Mouse (Mus musculus) G1E (cell line): ENCODE results near the gene Klk5. TPM values are rescaled to one million over a fixed set of nuclear protein-coding genes. Genes with fewer than 3 reads are reported as not detected.

ENCODE experiments used
- ATAC-seq: 2 replicates; pipeline ENCODE4 v1.8.0; 2016; ENCODE audit warnings: mild to moderate bottlenecking; ENCODE audit not compliant: insufficient number of reproducible peaks, poor library complexity, low FRiP score, severe bottlenecking; ENCODE audit errors: extremely low read depth
- DNase-seq: peaks from one replicate; pipeline ENCODE4 v3.0.0; 2012; ENCODE audit warnings: low spot score
- H3K27me3 ChIP-seq: 2 replicates; pipeline ENCODE4 v1.6.1; 2012; ENCODE audit warnings: mild to moderate bottlenecking, low read length, inconsistent platforms; ENCODE audit not compliant: insufficient read depth
- H3K36me3 ChIP-seq: replicated peaks from 2 replicates; pipeline ENCODE3; 2012; ENCODE audit warnings: mild to moderate bottlenecking, inconsistent platforms
- H3K4me1 ChIP-seq: 2 replicates; pipeline ENCODE4 v1.6.1; 2012; ENCODE audit warnings: low read depth, low read length, inconsistent platforms, mixed read lengths; ENCODE audit not compliant: insufficient read depth
- H3K4me3 ChIP-seq: 2 replicates; pipeline ENCODE4 v1.5.1; 2012; ENCODE audit warnings: low read depth, mild to moderate bottlenecking, inconsistent platforms, low read length, moderate library complexity, mixed read lengths
- H3K9me3 ChIP-seq: replicated peaks from 2 replicates; pipeline ENCODE4 v1.6.1; 2012; ENCODE audit warnings: inconsistent platforms
- CTCF ChIP-seq: IDR thresholded peaks from 2 replicates; pipeline ENCODE4 v1.5.1; 2012; ENCODE audit warnings: low read depth, low read length, inconsistent platforms, mixed read lengths
- GATA1 ChIP-seq: IDR thresholded peaks from 2 replicates; pipeline ENCODE4 v1.6.1; 2012; ENCODE audit warnings: borderline replicate concordance, low read length, inconsistent platforms, mixed read lengths
- GATA2 ChIP-seq: IDR thresholded peaks from 2 replicates; pipeline ENCODE4 v1.6.1; 2012; ENCODE audit warnings: low read depth, low read length, inconsistent platforms, borderline replicate concordance
- POLR2AphosphoS5 ChIP-seq: IDR thresholded peaks from 2 replicates; pipeline ENCODE4 v1.6.1; 2012; ENCODE audit warnings: low read depth, low read length, inconsistent platforms; ENCODE audit not compliant: insufficient replicate concordance
- TAL1 ChIP-seq: conservative IDR thresholded peaks from 2 replicates; pipeline ENCODE4 v1.6.1; 2012; ENCODE audit warnings: low read depth, low read length, inconsistent platforms, mixed read lengths
- polyA plus RNA-seq: library from polyadenylated mRNA; stranded (reverse); fragments of >175 nt; gene quantifications from 2 replicates; pipeline ENCODE4 v1.2.3, GENCODE M21; 2012
- total RNA-seq, 2 experiments: library from RNA; stranded (forward) in 1 of 2; stranded (reverse) in 1 of 2; fragments of 200-1000 nt in 1 of 2; fragments of >200 nt in 1 of 2; fragmentation: Nextera tagmentation in 1 of 2; gene quantifications; 2 replicates each; pipeline ENCODE4 v1.2.3; 2014 to 2017

The Klk5 gene
- total and polyA plus RNA-seq, 3 experiments, result 0.11 TPM; not detected in 2

- Histone ChIP-seq H3K27me3 (no peaks in the 10 kb centered on the region), H3K4me1 (no peaks in the 10 kb centered on the region), H3K36me3 (no peaks in the 10 kb centered on the region), H3K9me3 (no peaks in the 10 kb centered on the region), H3K4me3 (no peak overlapping the region)
- peak; percentile 6 for DNase-seq
- ATAC-seq, result no peak
- TF ChIP-seq GATA1 (no peak), CTCF (peak; percentile 39; the same call in 1 of the 2 replicates), TAL1 (no peak)
Observed at GRCm38 (mm10) chr7:43883547-43883946, 41.8 kb downstream of the Klk5 start.

DNA sequence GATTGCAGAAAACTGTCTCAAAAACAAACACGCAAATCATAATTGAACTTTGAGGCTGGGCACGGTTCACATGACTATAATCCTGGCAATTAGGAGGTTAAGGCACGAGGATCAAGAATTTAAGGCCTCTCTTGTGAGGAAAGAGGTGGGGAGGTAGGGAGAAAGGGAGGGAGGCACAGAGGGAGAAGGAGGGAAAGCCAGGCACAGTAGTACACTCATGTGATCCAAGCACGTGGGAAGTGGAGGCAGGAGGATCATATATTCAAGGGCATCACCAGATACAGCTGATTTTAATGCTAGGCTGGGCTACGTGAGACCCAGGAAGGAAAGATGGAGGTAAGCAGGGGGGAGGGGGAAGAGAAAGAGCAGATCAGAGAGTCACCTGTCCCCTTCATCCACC, 49.6 kb downstream of the Klk5 start:
- Histone ChIP-seq H3K9me3 (no peaks in the 10 kb centered on the region), H3K27me3 (no peaks in the 10 kb centered on the region), H3K4me1 (no peaks in the 10 kb centered on the region), H3K36me3 (no peaks in the 10 kb centered on the region), H3K4me3 (no peak overlapping the region)
- no peak for DNase-seq
- TF ChIP-seq CTCF (no peak), TAL1 (no peak), GATA1 (no peak), GATA2 (no peak), POLR2AphosphoS5 (no peak)
- no peak for ATAC-seq

- Histone ChIP-seq H3K36me3 (no peaks in the 10 kb centered on the region), H3K27me3 (no peaks in the 10 kb centered on the region), H3K4me1 (no peaks in the 10 kb centered on the region), H3K9me3 (no peaks in the 10 kb centered on the region), H3K4me3 (no peak overlapping the region)
- ATAC-seq, result no peak
- TF ChIP-seq TAL1 (no peak), CTCF (no peak)
- no peak for DNase-seq
Observed at GRCm38 (mm10) chr7:43891788-43892187, 50.0 kb downstream of the Klk5 start.

DNA sequence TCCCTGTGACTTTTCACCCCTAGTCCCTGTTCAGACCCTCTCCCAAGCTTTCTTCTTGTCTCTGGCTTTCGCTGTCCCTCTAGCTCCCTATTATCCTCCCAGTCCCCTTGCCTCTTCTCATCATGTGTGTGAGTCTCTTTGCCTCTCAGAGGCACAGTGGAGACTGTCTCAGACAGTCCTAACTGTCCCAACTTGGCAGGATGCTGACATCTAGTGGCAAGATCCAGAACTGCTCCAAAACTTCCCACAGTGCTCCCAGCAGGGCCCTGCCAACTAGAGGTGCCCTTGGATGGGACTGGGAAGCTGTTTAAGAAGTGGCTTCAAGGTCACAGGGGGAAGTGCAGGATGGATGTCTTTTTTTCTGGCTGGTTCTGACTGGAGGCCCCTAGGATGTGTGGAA, 53.1 kb downstream of the Klk5 start:
- no peak for TF ChIP-seq GATA1
- no peak for TF ChIP-seq GATA2
- no peak for TF ChIP-seq POLR2AphosphoS5
- peak; percentile 69 for TF ChIP-seq CTCF
- peak; percentile 34; the same call in 1 of the 2 replicates for ATAC-seq
- no peaks in the 10 kb centered on the region for H3K4me1 ChIP-seq
- H3K27me3 ChIP-seq, result no peaks in the 10 kb centered on the region
- H3K4me3 ChIP-seq, result no peak overlapping the region
- no peaks in the 10 kb centered on the region for H3K9me3 ChIP-seq
- peak; percentile 58 for DNase-seq
- no peaks in the 10 kb centered on the region for H3K36me3 ChIP-seq

Other genes starting within 250 kb of the Klk5 start
Only the 20 nearest of the 21 such genes appear.
- not detected in 2 replicates for gene Ceacam18, start 207.3 kb upstream of the Klk5 start, total RNA-seq (2014; fragmentation: Nextera tagmentation)
- 0.16 and 0.29 TPM in 2 replicates for gene Ceacam18, start 207.3 kb upstream of the Klk5 start, total RNA-seq (2017)
- not detected in 2 replicates for gene Ceacam18, start 207.3 kb upstream of the Klk5 start, polyA plus RNA-seq
- gene Siglece, start 181.8 kb upstream of the Klk5 start, total RNA-seq (2014; fragmentation: Nextera tagmentation), result 1.2 TPM in 1 of 2 replicates, not detected in the other
- 0.05 TPM in 1 of 2 replicates, not detected in the other for gene Siglece, start 181.8 kb upstream of the Klk5 start, total RNA-seq (2017)
- gene Siglece, start 181.8 kb upstream of the Klk5 start, polyA plus RNA-seq, result not detected in 2 replicates
- 2.5 and 2.7 TPM in 2 replicates for gene Ctu1, start 170.0 kb upstream of the Klk5 start, total RNA-seq (2014; fragmentation: Nextera tagmentation)
- gene Ctu1, start 170.0 kb upstream of the Klk5 start, total RNA-seq (2017), result 6.5 and 8.6 TPM in 2 replicates
- gene Ctu1, start 170.0 kb upstream of the Klk5 start, polyA plus RNA-seq, result 14.9 and 20.9 TPM in 2 replicates
- not detected in 2 replicates for gene Klk14, start 151.6 kb upstream of the Klk5 start, total RNA-seq (2014; fragmentation: Nextera tagmentation)
- gene Klk14, start 151.6 kb upstream of the Klk5 start, total RNA-seq (2017), result not detected in 2 replicates
- not detected in 2 replicates for gene Klk14, start 151.6 kb upstream of the Klk5 start, polyA plus RNA-seq
- not detected in 2 replicates for gene Klk13, start 129.4 kb upstream of the Klk5 start, total RNA-seq (2014; fragmentation: Nextera tagmentation)
- gene Klk13, start 129.4 kb upstream of the Klk5 start, total RNA-seq (2017), result 0.27 TPM in 1 of 2 replicates, not detected in the other
- not detected in 2 replicates for gene Klk13, start 129.4 kb upstream of the Klk5 start, polyA plus RNA-seq
- not detected in 2 replicates for gene Klk12, start 73.1 kb upstream of the Klk5 start, total RNA-seq (2014; fragmentation: Nextera tagmentation)
- gene Klk12, start 73.1 kb upstream of the Klk5 start, total RNA-seq (2017), result not detected in 2 replicates
- not detected in 2 replicates for gene Klk12, start 73.1 kb upstream of the Klk5 start, polyA plus RNA-seq
- not detected in 2 replicates for gene Klk11, start 67.4 kb upstream of the Klk5 start, total RNA-seq (2014; fragmentation: Nextera tagmentation)
- not detected in 2 replicates for gene Klk11, start 67.4 kb upstream of the Klk5 start, total RNA-seq (2017)
- not detected in 2 replicates for gene Klk11, start 67.4 kb upstream of the Klk5 start, polyA plus RNA-seq
- not detected in 2 replicates for gene Klk10, start 60.9 kb upstream of the Klk5 start, total RNA-seq (2014; fragmentation: Nextera tagmentation)
- not detected in 2 replicates for gene Klk10, start 60.9 kb upstream of the Klk5 start, total RNA-seq (2017)
- not detected in 2 replicates for gene Klk10, start 60.9 kb upstream of the Klk5 start, polyA plus RNA-seq
- not detected in 2 replicates for gene Klk9, start 50.1 kb upstream of the Klk5 start, total RNA-seq (2014; fragmentation: Nextera tagmentation)
- 0.06 TPM in 1 of 2 replicates, not detected in the other for gene Klk9, start 50.1 kb upstream of the Klk5 start, total RNA-seq (2017)
- not detected in 2 replicates for gene Klk9, start 50.1 kb upstream of the Klk5 start, polyA plus RNA-seq
- not detected in 2 replicates for gene Klk8, start 44.4 kb upstream of the Klk5 start, total RNA-seq (2014; fragmentation: Nextera tagmentation)
- gene Klk8, start 44.4 kb upstream of the Klk5 start, total RNA-seq (2017), result not detected in 2 replicates
- gene Klk8, start 44.4 kb upstream of the Klk5 start, polyA plus RNA-seq, result not detected in 2 replicates
- gene Klk7, start 30.7 kb upstream of the Klk5 start, total RNA-seq (2014; fragmentation: Nextera tagmentation), result not detected in 2 replicates
- 0.05 TPM in 1 of 2 replicates, not detected in the other for gene Klk7, start 30.7 kb upstream of the Klk5 start, total RNA-seq (2017)
- not detected in 2 replicates for gene Klk7, start 30.7 kb upstream of the Klk5 start, polyA plus RNA-seq
- gene Klk6, start 17.5 kb upstream of the Klk5 start, total RNA-seq (2014; fragmentation: Nextera tagmentation), result not detected in 2 replicates
- gene Klk6, start 17.5 kb upstream of the Klk5 start, total RNA-seq (2017), result 0.05 TPM in 1 of 2 replicates, not detected in the other
- gene Klk6, start 17.5 kb upstream of the Klk5 start, polyA plus RNA-seq, result not detected in 2 replicates
- not detected in 2 replicates for gene Klk4, start 39.2 kb downstream of the Klk5 start, total RNA-seq (2014; fragmentation: Nextera tagmentation)
- not detected in 2 replicates for gene Klk4, start 39.2 kb downstream of the Klk5 start, total RNA-seq (2017)
- not detected in 2 replicates for gene Klk4, start 39.2 kb downstream of the Klk5 start, polyA plus RNA-seq
- gene Klk15, start 91.8 kb downstream of the Klk5 start, total RNA-seq (2014; fragmentation: Nextera tagmentation), result not detected in 2 replicates
- not detected in 2 replicates for gene Klk15, start 91.8 kb downstream of the Klk5 start, total RNA-seq (2017)
- not detected in 2 replicates for gene Klk15, start 91.8 kb downstream of the Klk5 start, polyA plus RNA-seq
- not detected in 2 replicates for gene Klk1b8, start 108.7 kb downstream of the Klk5 start, total RNA-seq (2014; fragmentation: Nextera tagmentation)
- gene Klk1b8, start 108.7 kb downstream of the Klk5 start, total RNA-seq (2017), result not detected in 2 replicates
- not detected in 2 replicates for gene Klk1b8, start 108.7 kb downstream of the Klk5 start, polyA plus RNA-seq
- gene Klk1b1, start 124.8 kb downstream of the Klk5 start, total RNA-seq (2014; fragmentation: Nextera tagmentation), result not detected in 2 replicates
- not detected in 2 replicates for gene Klk1b1, start 124.8 kb downstream of the Klk5 start, total RNA-seq (2017)
- not detected in 2 replicates for gene Klk1b1, start 124.8 kb downstream of the Klk5 start, polyA plus RNA-seq
- gene Klk1b9, start 134.1 kb downstream of the Klk5 start, total RNA-seq (2014; fragmentation: Nextera tagmentation), result not detected in 2 replicates
- not detected in 2 replicates for gene Klk1b9, start 134.1 kb downstream of the Klk5 start, total RNA-seq (2017)
- gene Klk1b9, start 134.1 kb downstream of the Klk5 start, polyA plus RNA-seq, result not detected in 2 replicates
- gene Klk1b11, start 153.9 kb downstream of the Klk5 start, total RNA-seq (2014; fragmentation: Nextera tagmentation), result not detected in 2 replicates
- gene Klk1b11, start 153.9 kb downstream of the Klk5 start, total RNA-seq (2017), result not detected in 2 replicates
- gene Klk1b11, start 153.9 kb downstream of the Klk5 start, polyA plus RNA-seq, result not detected in 2 replicates
- gene Klk1b26, start 170.2 kb downstream of the Klk5 start, total RNA-seq (2014; fragmentation: Nextera tagmentation), result not detected in 2 replicates
- not detected in 2 replicates for gene Klk1b26, start 170.2 kb downstream of the Klk5 start, total RNA-seq (2017)
- not detected in 2 replicates for gene Klk1b26, start 170.2 kb downstream of the Klk5 start, polyA plus RNA-seq
- not detected in 2 replicates for gene Klk1b27, start 210.3 kb downstream of the Klk5 start, total RNA-seq (2014; fragmentation: Nextera tagmentation)
- 0.16 TPM in 1 of 2 replicates, not detected in the other for gene Klk1b27, start 210.3 kb downstream of the Klk5 start, total RNA-seq (2017)
- not detected in 2 replicates for gene Klk1b27, start 210.3 kb downstream of the Klk5 start, polyA plus RNA-seq